Mouse (Mus musculus): Measurements from ENCODE around the gene Fry. TPM values are rescaled to one million over a fixed set of nuclear protein-coding genes. Genes with fewer than 3 reads are reported as not detected.

Fry gene
- total RNA-seq, 2 experiments from 2014 or later = 213 to 215 TPM

DNA sequence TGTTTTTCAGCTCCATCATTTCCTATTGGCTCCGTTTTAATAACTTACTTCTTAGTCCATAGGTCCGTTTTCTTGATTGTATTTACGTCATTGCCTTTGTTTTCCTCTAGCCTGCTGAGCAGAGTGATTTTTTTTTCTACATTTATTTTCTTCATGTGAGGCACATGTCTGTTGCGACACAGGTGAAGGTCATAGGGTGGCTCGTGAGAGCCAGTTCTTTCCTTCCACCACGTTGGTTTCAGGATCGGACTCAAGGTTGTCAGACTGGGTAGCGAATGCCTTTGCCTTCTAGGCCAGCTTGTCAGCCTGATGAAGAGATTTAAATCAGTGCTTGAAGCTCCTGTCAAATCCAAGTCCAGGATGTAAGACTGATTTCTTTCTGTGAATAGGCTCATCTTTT lies 101.0 kb downstream of the Fry start:
- no peak for DNase-seq (ENCODE audit: low spot score in 2 of 2)

DNA sequence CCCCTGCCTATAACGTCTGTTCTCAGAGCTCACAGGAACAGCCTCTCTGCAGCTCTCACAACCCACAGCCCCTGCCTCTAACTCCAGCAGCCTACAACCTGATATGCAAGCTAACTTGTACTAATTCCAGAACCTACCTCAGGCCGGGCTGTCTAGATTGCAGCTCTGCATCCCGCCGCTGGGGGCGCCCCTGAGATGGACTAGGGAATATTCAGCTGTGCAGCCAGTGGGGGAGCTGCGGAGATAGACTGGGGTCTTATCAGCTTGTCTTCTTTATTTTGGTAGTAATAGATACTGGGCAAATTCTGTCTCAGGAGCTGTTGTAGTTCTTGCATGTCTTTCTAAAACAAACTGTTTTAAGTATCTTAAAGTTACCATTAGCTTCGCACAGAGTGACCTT lies 101.9 kb downstream of the Fry start:
- DNase-seq (ENCODE audit: low spot score in 2 of 2) = peak; percentile 57 to 59

DNA sequence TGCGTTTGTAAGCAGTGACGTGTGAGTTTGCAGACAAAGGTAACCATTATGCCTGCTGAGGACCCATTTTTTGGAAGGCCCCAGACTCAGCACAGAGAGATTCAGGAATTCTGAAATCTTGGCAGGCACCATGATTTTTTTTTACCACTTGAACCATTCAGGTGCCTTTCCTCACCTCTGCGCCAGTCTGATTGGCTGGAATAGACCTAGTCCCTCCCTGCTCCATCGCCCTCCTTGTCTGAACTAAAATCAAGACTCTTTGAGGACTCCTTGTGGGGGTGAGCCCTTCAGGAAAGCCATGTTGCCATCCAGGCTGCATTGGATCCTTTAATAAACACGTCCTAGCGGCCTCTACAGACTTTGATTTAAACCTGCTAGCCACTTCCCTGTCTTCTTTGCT lies 103.4 kb downstream of the Fry start:
- no peak for DNase-seq (ENCODE audit: low spot score in 2 of 2)

DNA sequence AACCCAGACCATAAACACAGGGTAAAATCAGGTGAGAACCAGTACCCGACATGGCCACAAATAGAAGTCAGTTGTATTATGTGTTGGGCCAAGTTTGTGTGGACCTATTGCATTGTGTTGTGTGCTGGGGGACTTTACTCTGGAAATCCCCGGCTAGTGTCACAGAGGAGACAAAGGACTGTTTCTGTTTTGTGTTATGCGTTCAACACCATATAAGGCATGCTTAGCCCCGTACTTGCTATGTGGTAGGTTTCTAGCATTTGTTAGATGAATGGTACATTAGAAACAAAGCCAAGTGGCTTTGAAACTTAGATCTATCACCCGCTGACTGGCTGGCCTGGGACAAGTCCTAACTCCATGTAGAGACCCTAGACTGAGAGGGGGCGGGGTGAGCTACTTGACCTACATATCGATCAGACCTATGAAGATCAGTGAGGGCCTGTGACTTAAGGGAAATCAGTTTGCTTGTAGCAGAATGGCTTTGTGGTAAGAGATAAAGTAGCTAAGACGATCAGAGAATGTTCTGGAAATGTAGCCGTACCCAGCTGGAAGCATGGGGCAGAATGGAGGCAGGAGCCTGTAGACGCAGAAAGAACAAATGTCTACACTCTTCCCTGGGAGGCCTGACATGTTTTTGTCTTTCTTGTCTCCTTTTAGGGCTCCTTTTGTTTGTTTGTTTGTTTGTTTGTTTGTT lies 105.2 kb downstream of the Fry start:
- no peak for DNase-seq (ENCODE audit: low spot score in 2 of 2)

DNA sequence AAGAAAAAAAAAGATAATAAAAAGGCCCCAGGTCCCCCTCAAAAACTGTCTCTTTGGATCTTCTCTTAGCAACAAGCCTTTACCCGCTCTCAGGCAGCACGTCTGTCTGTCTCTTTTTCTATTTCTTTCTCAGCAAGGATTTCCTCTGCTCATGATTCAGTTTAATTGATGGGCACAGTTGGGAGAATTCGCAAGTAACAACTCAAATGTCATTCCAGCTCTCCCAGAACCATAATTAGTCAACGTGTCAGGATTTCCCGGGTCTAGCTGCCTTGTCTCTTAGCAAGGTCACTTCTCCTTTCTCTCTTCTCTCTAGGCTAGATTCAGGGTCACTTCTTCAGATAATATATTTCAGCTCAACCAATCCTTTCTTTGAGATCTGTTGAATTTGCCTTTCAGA lies 110.6 kb downstream of the Fry start:
- no peak for DNase-seq (ENCODE audit: low spot score in 2 of 2)

DNA sequence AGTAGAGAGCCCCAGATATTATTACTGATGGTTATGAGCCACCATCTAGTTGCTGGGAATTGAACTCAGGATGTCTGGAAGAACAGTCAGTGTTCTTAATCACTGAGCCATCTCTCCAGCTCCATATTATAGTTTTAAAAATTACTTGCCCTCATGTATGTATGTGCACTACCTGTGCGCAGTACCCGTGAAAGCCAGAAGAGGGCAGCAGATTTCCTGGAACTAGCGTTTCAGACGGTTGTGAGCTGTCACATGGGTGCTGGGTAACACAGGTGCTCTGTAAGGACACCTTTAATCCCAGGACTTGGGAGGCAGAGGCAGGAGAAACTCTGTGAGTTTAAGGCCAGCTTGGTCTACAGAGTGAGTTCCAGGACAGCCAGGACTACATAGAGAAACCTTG lies 111.3 kb downstream of the Fry start:
- no peak for DNase-seq (ENCODE audit: low spot score in 2 of 2)

DNA sequence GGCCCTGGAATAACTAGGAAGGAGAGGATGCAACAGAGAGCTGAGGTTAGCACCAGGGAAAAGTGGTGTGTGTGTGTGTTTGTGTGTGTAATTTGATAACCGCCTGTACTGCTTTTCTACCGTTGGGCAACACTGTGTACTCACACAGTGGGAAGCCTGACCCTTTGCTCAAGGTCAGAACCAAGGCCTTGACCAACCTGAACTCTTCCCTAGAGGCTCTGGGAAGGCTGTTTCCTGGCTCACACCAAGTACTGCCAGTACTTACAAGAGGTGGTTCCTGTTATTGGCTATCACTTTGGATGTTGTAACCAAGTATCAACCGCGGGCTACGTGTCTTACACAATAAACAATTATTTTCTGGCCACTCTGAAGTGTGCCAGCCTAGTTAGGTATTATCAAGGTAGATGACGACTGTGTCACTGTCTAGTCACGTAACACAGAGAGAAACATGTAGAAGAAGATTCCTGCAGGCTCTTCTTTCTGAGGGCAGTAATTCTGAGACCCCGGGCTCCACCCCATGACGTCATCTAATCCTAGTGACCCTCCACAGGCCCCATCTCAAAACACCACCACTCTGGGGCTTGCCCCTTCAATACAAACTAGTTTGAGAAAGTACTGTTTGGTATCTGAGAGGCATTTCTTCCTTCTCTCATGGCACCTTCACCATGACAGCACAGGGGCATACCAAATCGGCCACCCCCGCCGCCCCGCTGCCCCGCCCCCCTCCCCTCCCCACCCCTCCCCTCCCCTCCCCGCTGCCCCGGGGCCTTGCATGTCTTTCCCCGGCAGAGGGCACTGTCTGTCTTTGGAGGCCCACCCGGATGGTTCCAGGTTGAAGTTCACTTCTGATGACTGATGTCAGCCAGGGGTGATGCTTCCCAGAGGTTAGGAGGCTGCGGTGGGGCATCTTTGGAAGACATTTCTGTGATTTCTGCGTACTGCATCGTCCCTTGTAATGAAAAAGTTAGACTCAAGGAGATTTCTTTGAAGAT lies 114.0 kb downstream of the Fry start:
- DNase-seq (ENCODE audit: low spot score in 2 of 2) = peak; percentile 31 to 49

DNA sequence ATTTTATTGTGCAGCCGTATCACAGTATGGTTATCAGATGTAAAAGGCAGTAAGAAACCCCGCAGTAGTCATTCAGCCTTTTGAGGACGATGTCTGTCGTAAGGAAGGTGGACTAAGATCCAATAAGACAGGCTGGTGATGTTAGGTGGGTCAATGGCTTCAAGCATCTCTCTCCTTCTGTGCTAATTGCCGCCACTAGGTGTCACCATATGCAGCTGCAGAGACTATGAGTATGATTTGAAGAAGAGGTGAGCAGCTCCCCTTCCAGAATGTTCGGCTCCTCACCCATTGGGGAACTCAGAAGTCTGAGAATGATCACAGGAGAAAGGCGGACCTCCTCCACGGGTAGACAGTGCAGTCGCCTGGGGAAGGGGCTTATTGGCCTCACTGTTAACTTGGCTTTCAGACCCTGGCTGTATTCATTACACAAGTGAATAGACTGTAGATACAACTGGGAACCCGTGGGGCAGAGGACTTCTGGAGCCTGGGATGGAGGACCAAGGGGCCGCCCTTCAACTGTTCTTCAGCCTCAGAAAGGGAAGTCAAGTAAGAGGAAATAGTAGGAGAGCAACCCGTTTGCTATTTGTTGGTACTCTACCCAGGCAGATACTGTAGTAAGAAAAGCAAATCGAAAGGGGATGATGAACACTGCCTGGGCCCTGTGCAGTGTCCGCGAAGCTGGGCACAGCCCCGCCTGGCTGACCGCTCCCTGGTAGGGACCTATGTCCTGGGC lies 114.9 kb downstream of the Fry start:
- peak; percentile 76 to 77 for DNase-seq (ENCODE audit: low spot score in 2 of 2)

DNA sequence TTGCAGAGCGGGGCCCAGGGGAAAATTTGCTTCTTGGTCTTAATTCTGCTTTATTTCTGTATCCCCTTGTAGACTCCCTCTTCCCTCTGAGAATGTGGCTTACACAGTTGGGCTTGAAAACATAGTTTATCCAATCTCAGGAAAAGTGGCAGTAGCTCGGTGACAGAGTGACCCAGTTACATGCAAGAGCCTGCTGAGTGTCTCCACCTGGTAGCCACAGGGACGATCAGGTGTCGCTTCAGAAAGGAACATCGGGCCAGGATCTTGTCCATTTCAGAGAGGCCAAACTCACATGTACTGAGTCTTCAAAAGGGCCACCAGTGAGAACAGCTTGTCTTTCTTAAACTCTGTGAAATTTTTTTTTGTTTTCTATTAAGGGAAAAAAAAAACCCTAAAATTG lies 117.5 kb downstream of the Fry start:
- no peak for DNase-seq (ENCODE audit: low spot score in 2 of 2)

DNA sequence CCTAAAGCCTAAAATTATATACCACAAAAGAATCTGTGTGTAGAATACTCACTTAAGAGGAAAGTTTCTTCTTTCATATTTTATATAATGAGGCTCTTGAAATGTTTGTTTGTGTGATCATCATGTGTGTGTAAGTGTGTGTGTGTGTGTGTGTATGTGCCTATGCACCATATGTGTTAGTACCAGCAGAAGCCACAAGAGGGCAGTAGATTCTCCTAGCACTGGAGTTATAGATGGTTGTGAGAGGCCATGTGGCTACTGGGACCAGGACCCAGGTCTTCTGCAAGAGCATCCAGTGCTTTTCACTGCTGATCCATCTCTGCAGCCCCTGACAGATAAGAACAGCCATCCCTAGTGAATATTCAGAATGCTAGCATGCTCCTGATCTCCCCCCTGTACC lies 118.2 kb downstream of the Fry start:
- no peak for DNase-seq (ENCODE audit: low spot score in 2 of 2)

DNA sequence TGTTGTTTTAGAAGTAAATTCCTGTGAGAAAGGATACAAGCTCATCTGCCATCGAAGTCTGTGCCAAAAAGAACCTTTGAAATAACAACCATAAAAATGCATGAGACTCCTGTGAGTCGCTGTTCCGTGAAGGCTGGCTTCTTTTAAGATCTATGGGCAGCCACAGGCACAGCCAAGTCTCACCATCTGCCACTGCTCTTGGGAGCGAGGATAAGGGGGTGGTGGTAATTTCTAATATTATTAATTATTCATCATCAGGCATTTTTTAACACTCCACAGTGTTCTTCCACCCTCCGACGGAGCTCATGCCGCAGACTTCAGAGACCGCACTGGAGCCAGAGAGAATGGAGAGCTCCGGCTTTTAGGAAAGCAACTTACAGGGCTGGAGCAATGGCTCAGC lies 123.2 kb downstream of the Fry start:
- no peak for DNase-seq (ENCODE audit: low spot score in 2 of 2)

DNA sequence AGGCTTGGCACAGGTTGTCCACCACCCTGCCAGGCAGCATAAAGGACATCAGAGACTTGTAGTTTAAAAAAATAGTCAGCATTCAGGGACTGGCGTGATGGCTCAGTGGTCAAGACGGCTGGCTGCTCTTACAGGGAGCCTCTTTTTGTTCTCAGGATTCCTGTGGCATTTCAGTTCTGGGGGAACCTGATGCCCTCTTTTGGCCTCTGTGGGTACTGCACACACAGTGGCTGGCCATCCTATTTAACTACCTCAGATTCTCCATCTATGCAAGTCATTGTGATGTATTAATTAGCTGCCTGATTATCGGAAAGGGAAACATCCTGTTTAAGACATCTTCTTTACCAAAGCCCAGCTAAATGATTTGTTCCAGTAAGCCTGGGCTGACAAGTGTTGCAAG lies 128.3 kb downstream of the Fry start:
- DNase-seq (ENCODE audit: low spot score in 2 of 2) = peak; percentile 50 to 51

DNA sequence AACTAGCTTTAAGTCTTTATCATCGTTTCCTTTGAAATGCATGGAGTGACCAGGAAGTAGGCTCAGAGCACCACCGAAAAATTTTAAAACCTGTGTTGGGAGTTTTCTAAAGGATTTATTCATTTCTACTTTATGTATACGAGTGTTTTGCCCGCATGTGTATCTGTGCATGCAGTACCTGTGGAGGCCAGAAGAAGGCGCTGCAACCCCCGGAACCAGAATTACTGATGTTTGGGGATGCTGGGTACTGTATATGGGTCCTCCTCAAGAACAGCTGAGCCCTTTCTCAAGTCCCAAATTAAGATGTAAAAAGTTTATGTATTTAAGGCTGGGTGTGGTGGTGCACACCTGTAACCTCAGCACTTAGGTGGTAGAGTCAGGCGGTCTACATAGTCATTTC lies 139.3 kb downstream of the Fry start:
- DNase-seq (ENCODE audit: low spot score in 2 of 2) = no peak

DNA sequence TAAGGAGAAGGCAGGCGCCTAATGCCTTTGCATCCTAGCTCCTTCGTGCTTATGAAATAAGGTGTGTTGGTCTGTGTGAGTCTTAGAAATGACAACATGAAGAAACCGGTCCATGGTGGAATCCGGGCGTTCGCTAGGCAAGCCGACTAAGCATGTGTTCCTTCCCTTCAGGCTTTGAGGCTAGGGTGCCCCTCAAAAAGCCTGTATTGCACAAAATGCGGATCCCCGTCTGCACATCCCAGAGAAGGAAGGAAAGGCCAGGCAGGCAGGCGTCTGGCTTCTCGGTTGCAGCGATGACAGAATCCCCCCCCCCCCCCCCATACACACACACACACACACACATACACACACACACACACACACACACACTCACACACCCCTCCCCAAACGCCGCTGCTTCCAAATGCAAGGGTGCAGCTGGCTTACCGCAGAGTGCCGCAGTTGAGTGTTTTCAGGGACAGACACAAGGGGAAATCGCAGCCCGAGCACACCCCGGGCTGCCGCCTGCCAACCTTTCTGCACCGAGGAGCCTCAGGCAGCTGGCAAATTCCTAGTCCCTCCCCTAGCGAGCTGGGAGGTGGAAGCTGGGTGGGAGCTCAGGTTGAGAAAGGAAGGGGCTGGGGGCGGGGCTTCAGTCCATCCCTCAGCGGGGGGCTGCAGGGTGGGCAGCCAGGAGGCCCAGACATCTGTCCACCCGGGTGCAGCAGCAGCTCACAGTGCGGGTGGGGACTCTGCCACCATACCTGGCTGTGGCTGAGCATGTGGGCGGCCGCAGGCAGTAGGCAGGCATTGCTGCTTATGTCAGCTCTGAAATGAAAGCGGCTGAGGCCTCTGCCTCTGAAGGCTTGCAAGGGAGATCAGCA lies 141.0 kb downstream of the Fry start:
- DNase-seq (ENCODE audit: low spot score in 2 of 2) = peak; percentile 73 to 78

DNA sequence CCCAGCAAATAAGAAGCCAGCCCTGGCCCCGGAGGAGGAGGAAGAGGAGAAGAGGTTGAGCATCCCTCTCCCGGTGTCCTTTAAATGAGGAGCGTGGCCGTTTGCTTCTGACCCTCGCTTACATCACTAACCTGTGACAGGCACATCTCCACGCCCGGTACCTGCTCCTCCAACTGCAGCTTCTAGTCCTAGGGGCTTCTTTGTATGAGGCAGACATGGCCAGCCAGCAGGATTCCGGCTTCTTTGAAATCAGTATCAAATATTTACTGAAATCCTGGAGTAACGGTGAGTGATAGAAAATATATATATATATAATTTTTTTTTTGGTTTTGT lies 141.6 kb downstream of the Fry start:
- no peak for DNase-seq (ENCODE audit: low spot score in 2 of 2)

DNA sequence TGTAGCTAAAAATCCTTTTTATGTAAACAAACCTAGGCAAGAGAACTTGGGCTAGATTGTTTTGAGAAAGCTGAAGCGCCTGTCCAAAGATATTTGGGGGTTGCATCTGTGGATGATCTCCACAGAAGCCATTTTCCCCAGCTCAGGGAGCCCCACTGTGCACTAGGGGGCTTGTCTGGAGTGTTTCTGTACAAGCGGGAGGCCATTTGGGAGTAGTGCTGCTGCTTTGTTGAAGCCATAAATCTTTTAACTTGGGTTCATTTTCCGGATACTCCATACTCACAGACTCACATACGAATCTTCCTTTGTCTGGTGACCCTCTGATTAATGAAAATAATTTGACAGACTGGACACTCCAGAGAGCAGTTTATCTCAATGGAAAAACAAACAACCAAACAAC lies 142.9 kb downstream of the Fry start:
- DNase-seq (ENCODE audit: low spot score in 2 of 2) = no peak

DNA sequence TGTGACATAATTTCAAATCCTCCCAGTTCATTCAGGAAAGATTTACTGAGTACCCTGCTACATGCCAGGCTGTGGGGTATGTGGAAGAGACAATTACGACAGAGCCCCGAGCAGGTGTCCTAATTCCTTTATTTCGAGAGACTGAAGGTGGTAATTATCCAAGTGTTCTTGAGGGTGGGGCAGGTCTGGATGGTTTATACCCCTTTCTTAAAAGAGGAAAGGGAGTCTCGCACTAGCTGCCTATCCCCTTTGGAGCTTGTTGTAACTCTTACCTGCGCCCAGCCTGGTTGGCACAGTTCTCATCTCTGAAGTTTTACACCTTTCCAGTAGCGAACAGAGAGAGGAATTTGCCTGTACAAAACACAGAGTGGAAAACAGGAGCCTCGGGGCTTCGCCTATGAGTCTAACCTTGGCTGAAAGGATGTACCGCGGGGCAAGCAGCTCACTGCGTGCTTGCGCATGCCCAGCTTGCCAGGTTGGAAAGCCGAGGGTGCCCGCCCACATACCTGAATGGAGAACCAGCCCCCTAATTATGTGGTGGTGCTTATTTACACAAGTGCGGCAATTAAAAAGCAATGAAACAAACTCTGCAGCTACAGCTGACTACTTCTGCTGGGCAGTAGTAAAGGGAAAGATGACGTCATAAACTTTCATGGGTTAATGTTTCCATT lies 143.7 kb downstream of the Fry start:
- peak in 1 of 2 experiments; percentile 31 for DNase-seq (ENCODE audit: low spot score in 2 of 2)

DNA sequence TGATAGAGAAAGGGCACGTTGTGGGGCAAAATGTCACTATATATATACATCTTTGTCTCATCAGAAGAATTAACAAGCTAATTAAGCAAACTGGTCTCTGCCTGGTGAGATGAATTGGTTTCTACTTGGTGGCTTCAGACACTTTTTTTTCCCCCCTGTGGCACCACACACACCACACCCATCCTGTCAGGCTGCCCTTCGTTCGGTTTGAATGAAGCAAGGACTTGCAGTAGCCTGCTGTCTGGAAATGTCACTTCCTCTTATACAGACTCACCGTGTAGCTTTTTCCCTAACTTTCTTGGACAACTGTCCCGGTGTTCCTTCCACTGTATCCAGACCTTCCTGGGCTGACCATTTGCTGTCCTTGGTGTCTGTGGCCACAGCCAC lies 144.3 kb downstream of the Fry start:
- DNase-seq (ENCODE audit: low spot score in 2 of 2) = no peak

DNA sequence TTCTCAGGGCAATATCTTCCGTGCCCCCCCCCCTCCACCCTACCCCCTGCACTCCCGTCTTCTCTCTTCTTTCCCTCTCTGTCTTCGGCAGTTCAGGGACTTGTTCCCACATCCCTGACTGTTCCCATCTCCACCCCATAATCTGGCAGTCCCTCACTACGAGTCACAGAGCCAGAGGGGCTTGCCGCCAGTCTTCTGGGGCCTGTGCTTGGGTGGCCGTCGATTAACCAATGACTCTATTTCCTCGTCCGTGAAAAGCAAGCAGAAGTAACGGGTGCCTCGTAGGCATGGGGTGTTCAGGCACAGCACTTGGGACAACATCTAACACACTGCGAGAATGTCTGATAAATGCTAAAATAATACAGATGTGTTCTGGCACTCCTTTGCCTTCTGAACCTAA lies 144.7 kb downstream of the Fry start:
- DNase-seq (ENCODE audit: low spot score in 2 of 2) = no peak

DNA sequence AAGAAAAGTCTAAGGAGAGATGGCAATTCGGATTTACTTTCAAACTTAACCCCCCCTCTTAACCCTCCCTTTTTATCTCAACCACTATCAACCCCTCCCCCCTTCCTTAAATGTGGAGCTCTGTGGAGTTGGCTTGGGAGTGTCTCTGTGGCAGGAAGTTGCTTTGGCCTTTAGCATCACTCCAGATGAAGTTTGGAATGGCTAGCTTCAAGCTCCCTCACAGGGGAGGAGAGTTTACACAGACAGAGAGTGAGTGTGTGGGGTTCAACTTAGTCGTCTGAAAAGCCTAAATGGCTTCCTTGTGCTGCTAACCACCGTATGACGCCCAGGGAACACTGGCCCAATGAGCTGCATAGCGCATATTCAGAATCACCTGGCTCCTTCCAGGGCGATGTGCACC lies 145.2 kb downstream of the Fry start:
- no peak for DNase-seq (ENCODE audit: low spot score in 2 of 2)

DNA sequence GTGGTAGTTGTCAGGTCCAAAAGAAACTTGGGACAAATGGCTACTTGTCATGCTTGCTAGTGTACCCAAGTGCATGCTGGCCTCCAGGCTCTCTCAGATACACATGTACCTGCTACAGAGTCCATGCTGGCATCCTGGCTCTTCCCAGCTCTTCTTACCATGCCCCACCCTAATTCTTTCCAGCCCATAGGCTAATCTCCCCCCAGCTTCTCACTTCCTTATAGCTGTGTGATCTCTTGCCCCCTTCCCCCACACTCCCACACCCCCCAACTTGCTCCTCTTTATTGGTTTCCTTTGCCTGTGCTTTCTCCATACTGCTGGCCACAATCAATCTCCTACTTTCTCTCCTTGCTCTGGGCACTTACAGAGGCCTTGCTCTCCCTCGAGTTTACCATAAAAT lies 146.6 kb downstream of the Fry start:
- no peak for DNase-seq (ENCODE audit: low spot score in 2 of 2)

Measured in layer of hippocampus, postnatal 10 days (tissue).